Mouse (Mus musculus): Measurements from ENCODE around the gene Dnajb6. TPM values are rescaled to one million over a fixed set of nuclear protein-coding genes. Genes with fewer than 3 reads are reported as not detected.

The Dnajb6 gene
- 23.2 TPM for polyA plus RNA-seq (2015; fragmentation: Illumina TruSeq; extraction: RNeasy Lipid Tissue Mini Kit (QIAGEN cat#74804); ENCODE audit: insufficient read depth, low read depth, low replicate concordance)

DNA sequence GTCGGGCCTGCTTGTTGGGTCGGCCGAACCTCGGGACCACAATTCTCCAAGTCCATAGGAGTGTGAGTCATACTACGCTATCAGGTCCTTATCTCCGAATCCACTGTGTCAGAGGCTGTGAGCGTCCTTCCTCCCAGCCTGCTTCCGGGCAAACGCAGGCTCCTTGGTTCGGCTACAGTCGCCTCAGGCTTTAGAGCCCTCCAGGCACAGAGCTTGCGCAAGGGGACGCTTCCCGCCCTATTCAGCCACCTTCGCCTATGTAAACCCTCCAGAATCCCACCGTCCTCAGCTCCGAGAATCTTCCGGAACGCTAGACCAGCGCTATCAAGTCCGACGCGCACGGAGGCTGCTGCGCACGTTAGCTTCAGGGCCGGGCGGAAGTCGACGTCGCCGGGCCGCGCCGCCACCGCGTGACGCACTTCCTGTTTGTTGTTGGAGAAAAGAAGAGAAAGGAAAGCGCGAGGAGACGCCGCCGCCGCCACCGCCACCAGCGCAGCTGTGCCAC is at the start of gene Dnajb6, which contains the start of gene Gm5129:
Gene Dnajb6 (plus strand): TSS at position 132 of the 505 bp plus-strand sequence.
Gene Gm5129 (minus strand): TSS at position 380 of the 505 bp plus-strand sequence.

Other genes with a start within 250 kb of the Dnajb6 start
- 4.5 TPM for gene Ube3c, start 166.4 kb upstream of the Dnajb6 start, polyA plus RNA-seq (2015; fragmentation: Illumina TruSeq; extraction: RNeasy Lipid Tissue Mini Kit (QIAGEN cat#74804); ENCODE audit: insufficient read depth, low read depth, low replicate concordance)
- gene Gm5129, start 248 bp downstream of the Dnajb6 start, polyA plus RNA-seq (2015; fragmentation: Illumina TruSeq; extraction: RNeasy Lipid Tissue Mini Kit (QIAGEN cat#74804); ENCODE audit: insufficient read depth, low read depth, low replicate concordance): not detected

Measured in pancreas, adult 10 weeks (tissue).